Mouse (Mus musculus) testis, postnatal 14 days (tissue): ENCODE data around the gene Chid1.
A peak's percentile ranks its signal among the peaks of the same experiment; 100 is the strongest.

Experiments
- DNase-seq: peaks from one replicate; pipeline ENCODE4 v3.0.0; 2021; ENCODE audit warnings: low spot score

Gene Chid1

GRCm38 (mm10) chr7:141476226-141476980 is 63.3 kb downstream of the Chid1 start:
- no peak for DNase-seq

DNA sequence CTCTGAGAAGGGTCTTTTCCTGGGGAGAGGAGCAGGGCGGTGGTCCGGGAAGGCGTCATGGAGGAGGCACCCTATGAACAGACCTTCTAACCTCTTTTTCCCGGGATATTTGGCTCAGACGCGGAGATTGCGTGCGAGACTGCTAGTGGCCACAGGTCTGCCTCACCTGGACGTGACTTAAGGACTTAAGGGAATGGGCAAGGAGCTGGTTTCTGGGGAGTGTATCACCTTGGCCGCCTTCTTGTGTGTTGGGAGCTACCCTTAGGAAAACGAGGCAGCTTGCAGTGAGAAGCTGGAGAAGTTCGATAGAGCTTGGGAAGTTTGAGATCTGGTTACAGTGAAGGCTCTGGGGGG is 63.9 kb downstream of the Chid1 start:
- no peak for DNase-seq

- DNase-seq: peak; percentile 89
These were observed 64.4 kb downstream of the Chid1 start, which contains the start of the genes Polr2l and Tspan4 for GRCm38 (mm10) chr7:141475011-141475804. TSS of gene Polr2l (minus strand) at chr7:141475132. TSS of gene Tspan4 (plus strand) at chr7:141475240.

GRCm38 (mm10) chr7:141474160-141474559 is 65.5 kb downstream of the Chid1 start:
- DNase-seq: no peak

- DNase-seq: no peak
These were observed 66.9 kb downstream of the Chid1 start for GRCm38 (mm10) chr7:141472763-141473162.

GRCm38 (mm10) chr7:141472226-141472625 is 67.4 kb downstream of the Chid1 start:
- DNase-seq: no peak

DNA sequence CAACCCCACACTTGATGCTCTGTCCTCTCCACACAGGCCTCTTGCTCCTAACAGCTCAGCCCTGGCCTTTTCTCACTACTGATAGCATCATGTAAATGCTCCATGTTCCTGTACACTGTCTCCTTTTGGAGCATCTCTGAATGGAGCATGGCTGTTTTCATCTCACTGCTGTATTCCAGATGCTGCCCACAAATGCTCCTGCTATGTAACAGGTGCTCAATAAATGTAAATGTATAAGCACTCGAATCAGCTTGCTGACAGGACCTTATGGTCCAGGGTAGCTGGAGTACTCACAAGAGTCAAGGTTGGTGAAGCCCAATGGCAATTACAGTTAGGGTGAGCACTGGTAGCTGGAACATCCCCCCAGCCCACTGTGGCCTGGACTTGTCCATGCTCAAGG is 68.4 kb downstream of the Chid1 start:
- DNase-seq: no peak

DNA sequence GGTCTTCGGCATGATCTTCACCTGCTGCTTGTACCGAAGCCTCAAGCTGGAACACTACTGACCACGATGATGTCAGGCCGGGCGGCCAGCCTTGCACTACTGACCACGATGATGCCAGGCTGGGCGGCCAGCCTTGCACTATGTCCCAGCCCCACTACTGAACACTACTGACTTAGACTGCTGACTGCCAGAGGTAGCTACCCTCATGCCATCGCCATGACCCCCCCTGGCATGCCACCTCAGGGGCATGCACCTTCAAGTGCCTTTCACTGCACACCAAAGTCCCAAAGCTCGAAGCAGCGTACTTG is 69.1 kb downstream of the Chid1 start:
- no peak for DNase-seq

DNA sequence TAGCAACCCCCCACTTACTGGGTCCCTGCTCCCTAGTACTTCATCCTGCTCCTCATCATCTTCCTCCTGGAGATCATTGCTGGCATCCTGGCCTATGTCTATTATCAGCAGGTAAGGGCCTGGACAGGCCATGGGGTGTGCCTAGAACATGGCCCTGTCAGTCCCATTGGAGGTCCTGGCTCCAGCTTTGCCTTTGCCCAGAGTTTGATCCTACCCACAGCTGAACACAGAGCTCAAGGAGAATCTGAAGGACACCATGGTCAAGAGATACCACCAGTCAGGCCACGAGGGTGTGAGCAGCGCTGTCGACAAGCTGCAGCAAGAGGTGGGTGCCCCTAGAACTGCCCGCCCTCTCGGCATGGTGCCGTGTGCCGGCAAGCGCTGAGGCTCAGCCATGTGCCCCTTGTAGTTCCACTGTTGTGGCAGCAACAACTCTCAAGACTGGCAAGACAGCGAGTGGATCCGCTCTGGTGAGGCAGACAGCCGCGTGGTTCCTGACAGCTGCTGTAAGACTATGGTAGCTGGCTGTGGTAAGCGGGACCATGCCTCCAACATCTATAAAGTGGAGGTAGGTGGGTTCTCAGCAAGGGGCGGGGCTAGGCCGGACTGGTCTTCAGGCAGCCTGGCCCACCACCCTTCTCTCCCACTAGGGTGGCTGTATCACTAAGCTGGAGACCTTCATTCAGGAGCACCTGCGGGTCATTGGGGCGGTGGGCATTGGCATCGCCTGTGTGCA is 69.6 kb downstream of the Chid1 start:
- DNase-seq: no peak

GRCm38 (mm10) chr7:141469352-141469751 is 70.3 kb downstream of the Chid1 start:
- DNase-seq: no peak

- no peak for DNase-seq
These were observed 71.0 kb downstream of the Chid1 start for GRCm38 (mm10) chr7:141468522-141469211.

- peak; percentile 48 for DNase-seq
These were observed 71.5 kb downstream of the Chid1 start for GRCm38 (mm10) chr7:141468164-141468521.

DNA sequence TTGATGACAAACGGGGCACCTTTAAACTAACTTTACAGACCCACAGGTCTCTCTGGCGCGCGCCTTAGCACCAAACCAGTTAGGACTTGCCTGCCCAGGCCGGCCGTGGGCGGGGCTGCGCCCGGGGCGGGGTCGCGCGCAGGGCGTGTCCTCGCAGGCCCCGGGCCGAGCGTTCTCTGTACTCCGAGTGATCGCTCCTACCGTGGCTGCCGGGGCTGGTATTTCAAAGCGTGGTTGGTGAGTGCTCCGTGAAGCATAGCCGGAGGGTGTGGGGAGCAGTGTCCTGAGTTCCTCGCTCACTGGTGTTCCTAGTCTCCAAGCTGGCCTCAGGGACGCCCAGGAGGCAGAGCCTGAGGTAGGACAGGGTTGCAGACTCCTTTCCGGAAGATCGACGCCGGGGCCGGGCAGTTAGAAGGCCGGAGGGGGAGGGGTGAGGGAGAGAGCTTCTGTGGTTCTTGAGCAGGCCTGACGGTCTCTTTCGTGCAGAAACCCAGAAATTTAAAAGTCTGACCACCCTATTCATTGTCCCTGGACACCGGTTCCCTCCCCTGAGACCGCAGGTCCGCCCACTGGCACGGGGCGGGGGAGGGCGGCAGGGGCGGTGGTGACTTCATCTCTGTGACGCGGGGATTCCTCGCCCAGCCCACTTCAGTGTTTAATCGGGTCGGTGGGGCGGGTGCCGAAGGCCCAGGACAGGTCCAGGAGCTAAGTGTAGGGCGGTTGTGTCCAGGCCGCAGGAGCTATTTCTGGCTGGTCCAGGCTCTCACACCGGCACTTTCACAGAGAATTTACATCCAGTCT is 72.2 kb downstream of the Chid1 start, which contains the start of gene Cd151:
Gene Cd151, plus strand, starts transcription at position 163 of the 801 bp plus-strand sequence.
- peak; percentile 85 for DNase-seq

DNA sequence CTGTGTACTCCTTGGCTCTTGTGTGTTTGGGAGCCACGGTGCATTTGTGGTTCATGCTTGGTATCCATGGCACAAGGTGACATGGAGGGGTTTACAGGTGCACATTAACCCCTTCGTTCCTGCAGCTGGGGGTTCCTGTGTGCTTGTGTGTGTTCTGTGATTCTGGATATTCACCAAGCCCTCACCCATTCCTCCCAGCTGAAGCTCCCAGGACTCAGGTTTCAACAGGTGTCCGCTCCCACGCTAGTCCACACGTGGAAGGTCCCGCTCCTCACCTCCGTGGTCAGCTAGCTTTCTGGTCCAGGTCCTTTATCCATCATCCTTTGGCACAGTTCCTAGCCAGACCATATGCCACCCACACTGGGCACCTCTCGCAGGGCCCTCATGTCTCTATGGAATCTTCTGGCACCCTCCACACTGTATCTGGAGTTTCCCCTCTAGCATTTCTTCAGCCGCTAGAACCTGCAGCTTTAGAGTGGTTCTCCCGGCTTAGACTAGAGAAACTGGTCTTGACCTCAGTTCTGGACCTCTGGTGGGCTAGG is 73.0 kb downstream of the Chid1 start:
- DNase-seq: no peak

DNA sequence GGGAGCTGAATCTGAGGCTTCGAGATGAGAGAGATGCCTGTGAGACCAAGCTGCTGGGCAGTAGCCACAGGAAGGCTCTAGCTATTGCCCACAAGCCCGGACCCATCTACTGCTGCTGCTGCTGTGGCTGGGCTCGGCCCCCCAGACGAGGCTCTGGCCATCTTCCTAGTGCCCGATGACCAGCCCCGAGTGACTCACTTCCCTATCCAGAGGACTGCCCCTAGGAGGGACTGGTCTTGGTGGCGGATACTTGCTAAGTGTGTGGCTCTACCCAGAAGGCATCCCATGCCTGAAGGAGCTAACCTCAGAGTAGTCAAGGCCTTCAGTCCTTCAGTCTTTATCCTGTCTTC is 73.6 kb downstream of the Chid1 start:
- no peak for DNase-seq

DNA sequence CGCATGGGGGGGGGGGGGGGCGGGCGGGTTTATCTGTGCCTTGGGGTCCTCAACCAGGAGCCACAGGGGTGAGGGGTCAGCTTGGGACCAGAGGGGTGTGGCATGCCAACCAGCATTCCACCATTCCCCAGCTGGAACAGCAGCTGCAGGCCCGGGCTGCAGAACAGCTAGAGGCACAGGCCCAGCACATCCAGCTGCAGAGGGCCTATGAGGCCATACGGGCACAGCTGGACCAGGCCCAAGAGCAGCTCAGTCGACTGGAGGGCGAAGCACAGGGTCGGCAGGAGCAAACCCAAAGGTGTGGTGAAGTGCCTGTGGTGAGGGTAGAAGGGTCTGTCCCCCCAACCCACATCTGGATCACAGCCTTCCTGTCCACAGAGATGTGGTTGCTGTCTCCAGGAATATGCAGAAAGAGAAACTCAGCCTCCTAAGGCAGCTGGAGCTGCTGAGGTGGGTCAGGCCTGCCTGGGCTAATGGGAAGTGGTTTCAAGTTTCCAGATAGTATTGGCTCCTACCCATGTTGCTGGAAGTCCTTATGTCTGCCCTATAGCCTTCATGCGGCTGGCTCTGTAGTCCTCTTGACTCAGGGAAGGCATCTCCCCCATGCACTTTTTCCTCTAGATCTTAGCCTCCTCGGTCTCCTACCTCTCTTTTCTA is 74.1 kb downstream of the Chid1 start:
- peak; percentile 30 for DNase-seq

DNA sequence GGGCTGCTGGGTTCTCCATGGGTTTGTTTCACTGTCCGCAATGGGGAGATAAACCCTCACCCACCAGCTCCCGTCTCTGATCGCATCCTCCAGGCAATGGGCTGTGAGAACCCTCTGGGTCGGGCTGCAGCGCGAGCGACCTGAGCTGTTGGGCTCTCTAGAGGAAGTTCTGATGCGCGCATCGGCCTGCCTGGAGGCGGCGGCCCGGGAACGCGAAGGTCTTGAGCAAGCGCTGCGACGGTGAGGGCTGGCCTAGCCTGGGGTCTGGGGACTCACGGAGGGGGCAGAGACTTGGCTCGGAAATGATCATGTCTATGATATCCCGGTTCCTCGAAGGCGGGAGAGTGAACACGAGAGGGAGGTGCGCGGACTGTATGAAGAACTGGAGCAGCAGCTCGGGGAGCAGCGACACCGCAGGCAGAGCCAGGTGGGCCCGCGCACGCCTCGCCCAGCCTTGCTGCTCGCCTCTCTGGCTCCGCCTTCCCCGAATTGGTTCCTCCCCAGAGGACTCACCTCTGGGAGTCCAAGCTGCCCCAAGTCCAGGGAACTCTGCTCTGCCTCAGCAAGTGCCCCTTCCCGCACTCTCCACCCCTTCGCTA is 75.0 kb downstream of the Chid1 start:
- DNase-seq: peak; percentile 66

DNA sequence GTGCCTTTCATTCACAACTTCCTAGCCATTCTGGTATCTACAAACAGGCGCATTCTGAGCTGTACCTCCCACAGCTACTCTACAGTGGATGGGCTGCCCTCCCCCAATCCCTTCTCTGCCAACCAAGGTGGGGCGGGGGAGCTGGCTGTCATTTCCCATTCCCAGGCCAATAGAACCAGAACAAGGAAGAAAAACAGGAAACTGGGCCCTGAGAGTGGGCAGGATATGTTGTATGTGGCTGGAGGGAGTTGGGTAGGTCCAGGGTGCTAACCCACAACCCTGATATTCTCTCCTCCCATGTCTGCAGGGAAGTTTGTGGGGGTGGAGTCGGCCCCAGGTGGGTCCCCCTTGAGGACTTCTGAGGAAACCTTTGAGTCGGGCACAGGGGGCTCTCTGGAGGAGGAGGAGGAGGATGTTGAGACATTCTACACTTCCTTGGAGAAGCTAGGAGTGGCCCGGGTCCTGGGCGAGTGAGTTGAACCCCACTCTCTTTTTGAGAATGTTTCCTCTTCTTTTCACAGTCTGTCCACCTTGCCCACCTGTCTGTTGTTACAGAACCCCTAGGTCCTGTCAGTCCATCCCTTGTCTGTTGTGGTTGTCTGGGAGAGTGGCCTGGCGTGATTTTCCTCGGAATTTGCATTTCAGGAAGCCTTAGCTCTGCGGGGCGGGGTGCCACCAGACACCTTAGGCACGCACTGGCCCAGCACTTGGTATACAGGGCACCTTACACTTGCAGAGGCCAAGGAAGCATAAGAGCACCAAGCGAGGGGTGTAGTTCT is 75.6 kb downstream of the Chid1 start:
- peak; percentile 7 for DNase-seq

DNA sequence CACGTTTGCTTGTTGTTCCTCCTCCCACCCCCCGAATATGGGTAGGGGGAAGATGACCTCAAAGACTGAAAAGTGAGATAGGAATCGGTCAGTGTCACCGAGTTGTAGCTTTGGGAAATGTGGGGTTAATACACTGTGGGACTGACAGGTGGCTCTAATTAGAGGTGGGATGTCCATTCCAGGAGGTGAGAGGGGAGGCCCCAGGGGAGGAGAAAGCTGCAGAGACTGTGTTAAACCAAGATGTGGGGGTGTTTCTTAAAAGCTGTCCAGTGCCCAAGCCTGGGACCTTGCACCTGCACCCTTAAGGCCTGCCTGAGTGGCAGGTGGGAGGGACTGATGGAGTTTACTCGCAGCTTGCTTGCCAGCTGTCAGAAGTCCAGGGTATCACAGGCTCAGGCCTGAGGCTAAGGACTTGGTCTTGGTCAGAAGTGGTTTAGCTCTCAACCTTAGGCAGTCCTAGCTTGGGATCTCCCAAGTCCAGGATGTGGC is 77.3 kb downstream of the Chid1 start:
- DNase-seq: no peak
